Comparison of ENCODE assay signal across 18 mouse cellular contexts in genomic region chr2:134845239-134845738, GRCm38 (mm10). TPM values are rescaled to one million over a fixed set of nuclear protein-coding genes. Genes with fewer than 3 reads are reported as not detected.
DNase-seq lines count a peak whose midpoint lies in the region; ATAC-seq and TF ChIP-seq lines count a peak whose summit lies in the region.
"Had no signal": no experiment of that assay in that cellular context is flagged by ENCODE, and none has a peak within 500 bp of the region (broad histone marks: within the 10 kb centered on the region; RNA-seq: fewer than 3 reads in every experiment).

No protein-coding gene starts in this region.

- H3K27ac ChIP-seq in layer of hippocampus, adult 2 months: peak overlapping the region; percentile 54
- H3K27ac ChIP-seq in liver, embryonic 14.5 days: no peak overlapping the region
- peak overlapping the region; percentile 43 for H3K27ac ChIP-seq in stomach, embryonic 16.5 days (ENCODE audit: low read length)
- H3K27ac ChIP-seq in heart, embryonic 10.5 days: no peak overlapping the region
- H3K27ac ChIP-seq: embryonic facial prominence, embryonic 15.5 days; forebrain, embryonic 12.5 days; heart, embryonic 13.5 days; limb, embryonic 12.5 days had no signal

- H3K36me3 ChIP-seq in liver, embryonic 14.5 days (replicated peaks; ENCODE audit: control insufficient read depth, insufficient read depth, low read depth): no peaks in the 10 kb centered on the region
- no peaks in the 10 kb centered on the region for H3K36me3 ChIP-seq in stomach, embryonic 16.5 days (ENCODE audit: control insufficient read depth, insufficient read depth, low read length)
- no peaks in the 10 kb centered on the region for H3K36me3 ChIP-seq in heart, embryonic 10.5 days
- H3K36me3 ChIP-seq: embryonic facial prominence, embryonic 15.5 days; forebrain, embryonic 12.5 days; heart, embryonic 13.5 days; limb, embryonic 12.5 days had no signal

- H3K4me2 ChIP-seq in liver, embryonic 14.5 days (ENCODE audit: low read depth): no peak overlapping the region; the same call in 1 of the 2 replicates
- H3K4me2 ChIP-seq in stomach, embryonic 16.5 days (ENCODE audit: low read depth, low read length): peak overlapping the region; percentile 0; the same call in 1 of the 2 replicates
- H3K4me2 ChIP-seq: embryonic facial prominence, embryonic 15.5 days; forebrain, embryonic 12.5 days; heart, embryonic 13.5 days; limb, embryonic 12.5 days had no signal

- no peak overlapping the region for H3K4me3 ChIP-seq in layer of hippocampus, adult 2 months
- H3K4me3 ChIP-seq in liver, embryonic 14.5 days (ENCODE audit: insufficient read depth in 1 of 2, low read depth in 2 of 2, low read length in 2 of 2): no peak overlapping the region
- H3K4me3 ChIP-seq in stomach, embryonic 16.5 days (replicated peaks; ENCODE audit: low read length): no peak overlapping the region
- H3K4me3 ChIP-seq in heart, embryonic 10.5 days: no peak overlapping the region
- H3K4me3 ChIP-seq: embryonic facial prominence, embryonic 15.5 days; forebrain, embryonic 12.5 days; heart, embryonic 13.5 days; left cerebral cortex, adult 2 months; limb, embryonic 12.5 days had no signal

- 41% methylated on average over 3 of the region's 3 CpGs for WGBS in liver, embryonic 14.5 days (ENCODE audit: insufficient replicate concordance)
- WGBS in stomach, embryonic 16.5 days: 35% methylated on average over 3 of the region's 3 CpGs
- WGBS in heart, embryonic 10.5 days: 76% methylated on average over 3 of the region's 3 CpGs

- TF ChIP-seq CTCF in layer of hippocampus, adult 2 months (conservative IDR thresholded peaks at IDR 0.05): no peak
- TF ChIP-seq CTCF in liver, embryonic 14.5 days (IDR thresholded peaks at IDR 0.05; ENCODE audit: low read depth): no peak

- DNase-seq in layer of hippocampus, adult 2 months (ENCODE audit: low spot score in 2 of 2): no peak
- DNase-seq in layer of hippocampus, postnatal 25 days (ENCODE audit: extremely low spot score in 1 of 2, low spot score in 1 of 2): no peak
- peak; percentile 85 for DNase-seq in kidney, adult 9 months
- DNase-seq in liver, embryonic 14.5 days (ENCODE audit: low read depth in 3 of 3, low spot score in 3 of 3): no peak
- no peak for DNase-seq in heart, embryonic 10.5 days (ENCODE audit: low spot score)
- no peak for DNase-seq in urinary bladder, postnatal 4 days (ENCODE audit: low spot score in 2 of 2)
- DNase-seq: adrenal gland, adult 8-10 months; cerebellum, postnatal 10 days; gastrocnemius, postnatal 36 days; right cerebral cortex, adult 18-20 months; thymus, postnatal 36 days had no signal

- no peak overlapping the region for H3K9ac ChIP-seq in liver, embryonic 14.5 days (replicated peaks)
- no peak overlapping the region for H3K9ac ChIP-seq in stomach, embryonic 16.5 days (ENCODE audit: low read length)
- H3K9ac ChIP-seq: embryonic facial prominence, embryonic 15.5 days; forebrain, embryonic 12.5 days; heart, embryonic 13.5 days; limb, embryonic 12.5 days had no signal

- ATAC-seq in liver, embryonic 14.5 days (ENCODE audit: insufficient read depth): peak; percentile 43; the same call in 1 of the 2 replicates
- peak; percentile 58 for ATAC-seq in stomach, embryonic 16.5 days (ENCODE audit: insufficient read depth, low FRiP score)
- no peak for ATAC-seq in activated CD4-positive, CD25-positive, alpha-beta regulatory T cell, adult 4 months

- no peaks in the 10 kb centered on the region for H3K9me3 ChIP-seq in liver, embryonic 14.5 days (ENCODE audit: control insufficient read depth, low read length)
- no peaks in the 10 kb centered on the region for H3K9me3 ChIP-seq in stomach, embryonic 16.5 days (replicated peaks; ENCODE audit: control insufficient read depth, low read length)
- no peaks in the 10 kb centered on the region for H3K9me3 ChIP-seq in heart, embryonic 10.5 days
- H3K9me3 ChIP-seq: embryonic facial prominence, embryonic 15.5 days; forebrain, embryonic 12.5 days; heart, embryonic 13.5 days; limb, embryonic 12.5 days had no signal

- peaks cover 0 to 6% of the 10 kb centered on the region in 2 experiments for H3K4me1 ChIP-seq in liver, embryonic 14.5 days (replicated peaks; ENCODE audit: control insufficient read depth in 2 of 2, insufficient read depth in 2 of 2, low read length in 1 of 2)
- no peaks in the 10 kb centered on the region for H3K4me1 ChIP-seq in stomach, embryonic 16.5 days (ENCODE audit: control insufficient read depth, insufficient read depth, low read length)
- no peaks in the 10 kb centered on the region for H3K4me1 ChIP-seq in heart, embryonic 10.5 days
- H3K4me1 ChIP-seq: embryonic facial prominence, embryonic 15.5 days; forebrain, embryonic 12.5 days; heart, embryonic 13.5 days; limb, embryonic 12.5 days had no signal

- no peaks in the 10 kb centered on the region for H3K27me3 ChIP-seq in liver, embryonic 14.5 days (ENCODE audit: control insufficient read depth, insufficient read depth, low read length)
- no peaks in the 10 kb centered on the region for H3K27me3 ChIP-seq in stomach, embryonic 16.5 days (ENCODE audit: control insufficient read depth, insufficient read depth, low read length)
- H3K27me3 ChIP-seq in heart, embryonic 10.5 days (ENCODE audit: insufficient read depth, poor library complexity, severe bottlenecking): no peaks in the 10 kb centered on the region
- H3K27me3 ChIP-seq: embryonic facial prominence, embryonic 15.5 days; forebrain, embryonic 12.5 days; heart, embryonic 13.5 days; limb, embryonic 12.5 days had no signal

- no peak for TF ChIP-seq EP300 in liver, embryonic 14.5 days (IDR thresholded peaks at IDR 0.05; ENCODE audit: low read depth)

RNA-seq across cellular contexts. Expression of gene Plcb1, which starts 59.4 kb away (rescaled TPM):
- total RNA-seq in layer of hippocampus, adult 2 months (2021): 100 to 1,000 TPM; 152 to 156 TPM
- 100 to 1,000 TPM; 136 to 149 TPM for total RNA-seq in layer of hippocampus, postnatal 25 days (2021)
- polyA plus RNA-seq in liver, embryonic 14.5 days (2012; rRNA removed): 0.43 and 0.56 TPM in 2 replicates
- polyA plus RNA-seq in liver, embryonic 14.5 days (2014; fragmentation: Nextera tagmentation; extraction: Ambion mirVana): 1.7 and 3.0 TPM in 2 replicates
- polyA plus RNA-seq in stomach, embryonic 16.5 days (2015; fragmentation: Nextera tagmentation; extraction: Ambion mirVana): 9.2 and 11.9 TPM in 2 replicates
- polyA plus RNA-seq in heart, embryonic 10.5 days (2016; fragmentation: Nextera tagmentation; extraction: Ambion mirVana): 3.7 and 7.5 TPM in 2 replicates
- polyA plus RNA-seq in activated CD4-positive, CD25-positive, alpha-beta regulatory T cell, adult 4 months (2017; shearing (Covaris generic)): not detected

Comparison
In these comparisons a context has a peak if more than half of its experiments do, and no peak if none do; other contexts are left out.
1. H3K27ac ChIP-seq: peak in layer of hippocampus, adult 2 months (single experiment) and stomach, embryonic 16.5 days (single experiment); none in liver, embryonic 14.5 days (single experiment) and heart, embryonic 10.5 days (single experiment).